Mouse (Mus musculus) spleen, adult 2 months (tissue): ENCODE results near the gene Gpi1.

Source experiments
- CTCF ChIP-seq: fragments of 200-500 bp; IDR thresholded peaks from 2 replicates; pipeline ENCODE4 v1.5.1; 2011; ENCODE audit warnings: mild to moderate bottlenecking, inconsistent platforms; ENCODE audit not compliant: insufficient read depth, insufficient read length, insufficient replicate concordance; ENCODE audit errors: extremely low read depth
- POLR2A ChIP-seq: fragments of 200-500 bp; IDR thresholded peaks from 2 replicates; pipeline ENCODE4 v1.6.1; 2011; ENCODE audit warnings: low read depth, low read length, inconsistent platforms

GRCm38 (mm10) chr7:34214644-34215043 is 15.5 kb downstream of the Gpi1 start:
- no peak for TF ChIP-seq CTCF
- TF ChIP-seq POLR2A, result no peak
